Mouse (Mus musculus) frontal cortex, postnatal 36 days (tissue): ENCODE measurements around the gene Slc30a1.
A peak's percentile ranks its signal among the peaks of the same experiment; 100 is the strongest.

Experiments used
- DNase-seq, 2 experiments: peaks; one replicate each; pipeline ENCODE4 v3.0.0; 2022; ENCODE audit warnings: low spot score in 2 of 2

Gene Slc30a1

DNA sequence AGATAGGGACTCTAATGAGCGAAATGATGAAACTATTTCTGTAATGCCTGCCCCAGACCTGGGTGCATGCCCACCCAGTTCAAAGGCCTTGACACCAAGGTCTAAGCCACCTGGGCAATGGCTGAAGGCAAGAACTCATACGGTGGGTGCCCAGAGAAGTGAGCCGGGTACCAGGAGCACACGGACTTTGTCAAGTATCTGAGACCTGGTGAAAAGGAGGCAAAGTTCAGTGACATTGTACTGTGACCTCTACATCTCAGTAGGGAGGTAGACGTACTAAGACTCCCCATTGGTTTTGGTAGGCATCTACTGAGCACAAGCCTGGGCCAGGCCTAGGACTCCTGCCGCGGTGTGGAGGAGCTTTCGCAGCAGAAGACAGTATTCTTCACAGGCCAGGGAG lies 38.8 kb downstream of the Slc30a1 start:
- no peak for DNase-seq

GRCm38 (mm10) chr1:191945756-191946155 lies 39.2 kb downstream of the Slc30a1 start:
- no peak for DNase-seq

DNA sequence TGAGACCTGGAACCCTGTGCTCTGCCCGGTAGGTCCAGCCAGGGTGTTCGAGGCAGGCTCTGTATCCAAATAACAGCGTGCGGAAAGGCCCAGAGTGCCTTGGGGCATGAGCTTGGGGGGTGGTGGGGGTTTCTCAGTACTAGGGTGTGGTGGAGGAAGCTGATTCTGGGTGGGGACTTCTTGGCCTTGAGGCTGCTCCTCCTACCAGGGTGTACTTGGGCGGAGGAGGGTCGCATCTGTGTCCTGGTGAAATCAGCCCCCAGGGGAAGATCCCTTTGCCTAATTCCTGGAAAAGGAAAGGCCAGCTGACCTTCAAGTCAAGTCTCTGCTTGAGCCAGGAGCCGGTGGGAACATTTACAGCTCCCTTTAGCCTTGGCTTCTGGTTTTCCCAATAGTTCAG lies 39.7 kb downstream of the Slc30a1 start:
- DNase-seq = no peak

DNA sequence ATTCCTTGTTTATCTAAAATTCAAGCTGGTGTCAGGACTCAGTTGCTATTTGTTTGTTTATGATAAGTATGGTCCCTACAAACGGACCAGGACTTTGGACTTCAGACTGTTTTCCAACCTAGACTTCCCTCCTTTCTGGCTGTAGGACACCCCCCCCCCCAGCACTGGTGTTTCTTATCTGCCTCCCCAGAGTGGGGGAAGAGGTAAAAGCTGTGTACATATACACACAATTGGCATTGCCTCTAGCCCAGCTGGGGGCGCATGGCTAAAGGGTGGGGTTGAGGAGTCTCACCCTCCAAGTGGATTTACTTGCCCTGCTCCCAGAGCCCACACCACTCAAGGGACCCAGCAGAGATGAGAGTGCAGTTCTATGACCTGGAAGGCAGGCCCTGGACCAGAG lies 40.3 kb downstream of the Slc30a1 start:
- DNase-seq = no peak

GRCm38 (mm10) chr1:191947796-191948195 lies 41.2 kb downstream of the Slc30a1 start:
- DNase-seq = no peak

GRCm38 (mm10) chr1:191948600-191948999 lies 42.0 kb downstream of the Slc30a1 start:
- DNase-seq = no peak

- DNase-seq = peak; percentile 27 to 33
Observed at GRCm38 (mm10) chr1:191950611-191951010, 44.0 kb downstream of the Slc30a1 start.

GRCm38 (mm10) chr1:191952733-191953335 lies 46.3 kb downstream of the Slc30a1 start:
- DNase-seq = peak; percentile 50 to 89

GRCm38 (mm10) chr1:191955101-191955500 lies 48.5 kb downstream of the Slc30a1 start:
- DNase-seq = no peak

- DNase-seq = no peak
Observed at GRCm38 (mm10) chr1:191956261-191956660, 49.7 kb downstream of the Slc30a1 start.

DNA sequence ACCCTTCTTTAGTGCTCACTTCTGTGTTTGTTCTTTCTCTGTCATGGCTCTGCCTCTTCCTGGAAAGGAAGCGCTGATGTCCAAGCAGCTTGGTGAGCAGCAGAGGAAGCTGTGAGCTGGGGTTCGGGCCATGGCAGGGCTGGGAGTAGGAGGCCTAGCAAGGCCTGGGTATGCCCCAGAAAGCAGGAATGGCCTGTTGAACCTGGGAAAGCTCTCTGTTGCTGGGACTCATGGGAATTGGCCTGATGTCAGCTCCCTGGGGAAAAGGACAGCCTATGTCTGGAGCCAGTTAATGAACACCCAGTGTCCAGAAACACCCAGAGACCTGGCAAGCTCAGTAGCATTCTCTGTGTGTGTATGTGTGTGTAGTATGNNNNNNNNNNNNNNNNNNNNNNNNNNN lies 50.3 kb downstream of the Slc30a1 start:
- DNase-seq = no peak

GRCm38 (mm10) chr1:191957321-191957720 lies 50.8 kb downstream of the Slc30a1 start:
- no peak for DNase-seq

- no peak for DNase-seq
Observed at GRCm38 (mm10) chr1:191960946-191961345, 54.4 kb downstream of the Slc30a1 start.
